Mouse (Mus musculus): ENCODE results near the gene Tmem206. TPM values are rescaled to one million over a fixed set of nuclear protein-coding genes. Genes with fewer than 3 reads are reported as not detected.

The Tmem206 gene
- total RNA-seq, 2 experiments from 2014 or later, result 2.3 to 4.6 TPM

GRCm38 (mm10) chr1:191307766-191308455 lies 17.8 kb upstream of the Tmem206 start:
- DNase-seq, result no peak

GRCm38 (mm10) chr1:191311296-191311898 lies 14.3 kb upstream of the Tmem206 start:
- no peak for DNase-seq

GRCm38 (mm10) chr1:191312513-191312941 lies 13.2 kb upstream of the Tmem206 start:
- peak; percentile 88 for DNase-seq

- DNase-seq, result no peak
Observed at GRCm38 (mm10) chr1:191313158-191313557, 12.6 kb upstream of the Tmem206 start.

GRCm38 (mm10) chr1:191313926-191314325 lies 11.8 kb upstream of the Tmem206 start:
- DNase-seq, result no peak

GRCm38 (mm10) chr1:191316818-191317217 lies 8.9 kb upstream of the Tmem206 start:
- no peak for DNase-seq

GRCm38 (mm10) chr1:191317591-191318196 lies 8.0 kb upstream of the Tmem206 start, which contains the start of gene Nenf:
Gene Nenf (minus strand): TSS chr1:191318194.
- peak; percentile 79 for DNase-seq

- DNase-seq, result no peak
Observed at GRCm38 (mm10) chr1:191318686-191319085, 7.0 kb upstream of the Tmem206 start.

- DNase-seq, result no peak
Observed at GRCm38 (mm10) chr1:191323381-191323780, 2.3 kb upstream of the Tmem206 start.

- DNase-seq, result no peak
Observed at GRCm38 (mm10) chr1:191324733-191325590, 750 bp upstream of the Tmem206 start.

- DNase-seq, result peak; percentile 57
Observed at GRCm38 (mm10) chr1:191326233-191326882, 646 bp downstream of the Tmem206 start.

GRCm38 (mm10) chr1:191327258-191327657 lies 1.5 kb downstream of the Tmem206 start:
- no peak for DNase-seq

GRCm38 (mm10) chr1:191328019-191328441 lies 2.3 kb downstream of the Tmem206 start:
- DNase-seq, result no peak

GRCm38 (mm10) chr1:191330356-191330755 lies 4.6 kb downstream of the Tmem206 start:
- DNase-seq, result no peak

GRCm38 (mm10) chr1:191334500-191334899 lies 8.8 kb downstream of the Tmem206 start:
- no peak for DNase-seq

- DNase-seq, result no peak
Observed at GRCm38 (mm10) chr1:191339876-191340275, 14.2 kb downstream of the Tmem206 start.

GRCm38 (mm10) chr1:191340530-191340929 lies 14.8 kb downstream of the Tmem206 start:
- no peak for DNase-seq

- no peak for DNase-seq
Observed at GRCm38 (mm10) chr1:191347602-191348001, 21.9 kb downstream of the Tmem206 start.

GRCm38 (mm10) chr1:191348592-191348991 lies 22.9 kb downstream of the Tmem206 start:
- DNase-seq, result no peak

- DNase-seq, result no peak
Observed at GRCm38 (mm10) chr1:191348996-191349395, 23.3 kb downstream of the Tmem206 start.

- no peak for DNase-seq
Observed at GRCm38 (mm10) chr1:191349486-191350037, 23.9 kb downstream of the Tmem206 start.

GRCm38 (mm10) chr1:191350355-191350754 lies 24.6 kb downstream of the Tmem206 start:
- no peak for DNase-seq
